Mouse (Mus musculus): ENCODE data around the gene Gpc6.

The Gpc6 gene

GRCm38 (mm10) chr14:117708817-117709216, 783.7 kb downstream of the Gpc6 start:
- DNase-seq (ENCODE audit: low read depth, low spot score): no peak

GRCm38 (mm10) chr14:117710463-117710911, 785.4 kb downstream of the Gpc6 start:
- DNase-seq (ENCODE audit: low read depth, low spot score): no peak

- DNase-seq (ENCODE audit: low read depth, low spot score): no peak
These were observed 787.2 kb downstream of the Gpc6 start for GRCm38 (mm10) chr14:117712311-117712710.

- DNase-seq (ENCODE audit: low read depth, low spot score): no peak
These were observed 789.0 kb downstream of the Gpc6 start for GRCm38 (mm10) chr14:117714165-117714564.

- no peak for DNase-seq (ENCODE audit: low read depth, low spot score)
These were observed 791.2 kb downstream of the Gpc6 start for GRCm38 (mm10) chr14:117716305-117716704.

GRCm38 (mm10) chr14:117728741-117729140, 803.6 kb downstream of the Gpc6 start:
- DNase-seq (ENCODE audit: low read depth, low spot score): no peak

GRCm38 (mm10) chr14:117755231-117755630, 830.1 kb downstream of the Gpc6 start:
- no peak for DNase-seq (ENCODE audit: low read depth, low spot score)

- no peak for DNase-seq (ENCODE audit: low read depth, low spot score)
These were observed 831.4 kb downstream of the Gpc6 start for GRCm38 (mm10) chr14:117756505-117756904.

GRCm38 (mm10) chr14:117757790-117758358, 832.8 kb downstream of the Gpc6 start:
- no peak for DNase-seq (ENCODE audit: low read depth, low spot score)

- no peak for DNase-seq (ENCODE audit: low read depth, low spot score)
These were observed 835.9 kb downstream of the Gpc6 start for GRCm38 (mm10) chr14:117760830-117761517.

GRCm38 (mm10) chr14:117762934-117763333, 837.8 kb downstream of the Gpc6 start:
- DNase-seq (ENCODE audit: low read depth, low spot score): no peak

- DNase-seq (ENCODE audit: low read depth, low spot score): no peak
These were observed 842.7 kb downstream of the Gpc6 start for GRCm38 (mm10) chr14:117767861-117768260.

GRCm38 (mm10) chr14:117768697-117769096, 843.6 kb downstream of the Gpc6 start:
- no peak for DNase-seq (ENCODE audit: low read depth, low spot score)

GRCm38 (mm10) chr14:117773373-117773772, 848.3 kb downstream of the Gpc6 start:
- no peak for DNase-seq (ENCODE audit: low read depth, low spot score)

- DNase-seq (ENCODE audit: low read depth, low spot score): no peak
These were observed 852.9 kb downstream of the Gpc6 start for GRCm38 (mm10) chr14:117777866-117778500.

- no peak for DNase-seq (ENCODE audit: low read depth, low spot score)
These were observed 853.7 kb downstream of the Gpc6 start for GRCm38 (mm10) chr14:117778538-117779413.

GRCm38 (mm10) chr14:117781724-117782123, 856.6 kb downstream of the Gpc6 start:
- no peak for DNase-seq (ENCODE audit: low read depth, low spot score)

- DNase-seq (ENCODE audit: low read depth, low spot score): no peak
These were observed 858.7 kb downstream of the Gpc6 start for GRCm38 (mm10) chr14:117783671-117784262.

- DNase-seq (ENCODE audit: low read depth, low spot score): no peak
These were observed 859.8 kb downstream of the Gpc6 start for GRCm38 (mm10) chr14:117784960-117785359.

GRCm38 (mm10) chr14:117785507-117786085, 860.5 kb downstream of the Gpc6 start:
- no peak for DNase-seq (ENCODE audit: low read depth, low spot score)

GRCm38 (mm10) chr14:117786647-117787046, 861.5 kb downstream of the Gpc6 start:
- DNase-seq (ENCODE audit: low read depth, low spot score): no peak

Data from brain, embryonic 18.5 days (tissue).